Mouse (Mus musculus) myocyte (in vitro differentiated cells): ENCODE measurements around the gene Qsox2. TPM values are rescaled to one million over a fixed set of nuclear protein-coding genes. Genes with fewer than 3 reads are reported as not detected.

ENCODE experiments used
- H3K27me3 ChIP-seq: one replicate; pipeline ENCODE4 v1.6.1; 2011; ENCODE audit not compliant: control insufficient read depth, insufficient read depth, insufficient read length
- H3K36me3 ChIP-seq: one replicate; pipeline ENCODE4 v1.6.1; 2011; ENCODE audit not compliant: control insufficient read depth, insufficient read depth
- H3K4me2 ChIP-seq: one replicate; pipeline ENCODE4 v1.6.1; 2011; ENCODE audit warnings: low read depth, control low read depth
- H3K4me3 ChIP-seq: one replicate; pipeline ENCODE4 v1.5.1; 2011; ENCODE audit warnings: mild to moderate bottlenecking, control low read depth, moderate library complexity
- H3K79me2 ChIP-seq: one replicate; pipeline ENCODE4 v1.6.1; 2011; ENCODE audit not compliant: control insufficient read depth, insufficient read depth
- H3ac ChIP-seq: one replicate; pipeline ENCODE4 v1.6.1; 2011; ENCODE audit not compliant: control insufficient read depth, insufficient read length
- CEBPB ChIP-seq: IDR thresholded peaks from 2 replicates; pipeline ENCODE4 v1.6.1; 2011; ENCODE audit warnings: mild to moderate bottlenecking, moderate library complexity; ENCODE audit not compliant: poor library complexity, insufficient read depth, severe bottlenecking
- E2F4 ChIP-seq: IDR thresholded peaks from one replicate; pipeline ENCODE4 v1.6.1; 2011; ENCODE audit warnings: mild to moderate bottlenecking, control low read depth, moderate library complexity; ENCODE audit not compliant: insufficient read depth
- MAX ChIP-seq: IDR thresholded peaks from one replicate; pipeline ENCODE4 v1.6.1; 2011; ENCODE audit warnings: low read depth, mild to moderate bottlenecking, control low read depth
- MYOD1 ChIP-seq, 3 experiments: IDR thresholded peaks; one replicate each; pipeline ENCODE4 v1.6.1; 2011; ENCODE audit warnings: control low read depth in 2 of 3, low read depth in 2 of 3, mild to moderate bottlenecking in 2 of 3, moderate library complexity in 1 of 3; ENCODE audit not compliant: insufficient read length in 2 of 3, control insufficient read depth in 1 of 3
- MYOG ChIP-seq, 3 experiments: IDR thresholded peaks; one replicate each; pipeline ENCODE4 v1.6.1; 2011; ENCODE audit warnings: control low read depth in 2 of 3, low read depth in 2 of 3, mild to moderate bottlenecking in 2 of 3; ENCODE audit not compliant: insufficient read length in 2 of 3, control insufficient read depth in 1 of 3, insufficient read depth in 1 of 3
- POLR2A ChIP-seq: IDR thresholded peaks from one replicate; pipeline ENCODE4 v1.6.1; 2011; ENCODE audit warnings: low read depth, mild to moderate bottlenecking, control low read depth, moderate library complexity; ENCODE audit not compliant: insufficient read length
- POLR2AphosphoS2 ChIP-seq: IDR thresholded peaks from one replicate; pipeline ENCODE4 v1.6.1; 2011; ENCODE audit warnings: low read depth, control low read depth; ENCODE audit not compliant: insufficient read length
- REST ChIP-seq: IDR thresholded peaks from one replicate; pipeline ENCODE4 v1.6.1; 2011; ENCODE audit warnings: mild to moderate bottlenecking, control low read depth, moderate library complexity; ENCODE audit not compliant: insufficient read depth, insufficient read length
- SRF ChIP-seq: IDR thresholded peaks from one replicate; pipeline ENCODE4 v1.6.1; 2011; ENCODE audit warnings: low read depth; ENCODE audit not compliant: control insufficient read depth, insufficient read length
- TCF12 ChIP-seq: IDR thresholded peaks from one replicate; pipeline ENCODE4 v1.6.1; 2011; ENCODE audit warnings: mild to moderate bottlenecking, control low read depth; ENCODE audit not compliant: poor library complexity, insufficient read depth, severe bottlenecking
- TCF3 ChIP-seq: IDR thresholded peaks from one replicate; pipeline ENCODE4 v1.6.1; 2011; ENCODE audit warnings: low read depth, control low read depth; ENCODE audit not compliant: insufficient read length
- USF1 ChIP-seq: IDR thresholded peaks from one replicate; pipeline ENCODE4 v1.6.1; 2011; ENCODE audit warnings: low read depth, mild to moderate bottlenecking, control low read depth, moderate library complexity
- polyA plus RNA-seq: library from polyadenylated mRNA; unstranded; fragments of >200 nt; fragmentation: generic; extraction: Trizol; gene quantifications from one replicate; pipeline ENCODE4 v1.2.1, GENCODE M21; 2012; ENCODE audit warnings: missing spikeins

Qsox2 gene
- polyA plus RNA-seq, 1 experiment: 13.7 TPM

- no peak overlapping the region for H3ac ChIP-seq
- no peaks in the 10 kb centered on the region for H3K36me3 ChIP-seq
- H3K4me2 ChIP-seq: no peak overlapping the region
- H3K27me3 ChIP-seq: peaks cover 80% of the 10 kb centered on the region
- H3K79me2 ChIP-seq: no peaks in the 10 kb centered on the region
- TF ChIP-seq SRF (no peak), MYOD1 (IDR thresholded peaks at IDR 0.05; ENCODE audit: control insufficient read depth in 1 of 3, insufficient read length in 2 of 3, low read depth in 2 of 3) (no peak), TCF3 (no peak)
- no peak overlapping the region for H3K4me3 ChIP-seq
These were observed 42.6 kb downstream of the Qsox2 start for GRCm38 (mm10) chr2:26194552-26195339.

DNA sequence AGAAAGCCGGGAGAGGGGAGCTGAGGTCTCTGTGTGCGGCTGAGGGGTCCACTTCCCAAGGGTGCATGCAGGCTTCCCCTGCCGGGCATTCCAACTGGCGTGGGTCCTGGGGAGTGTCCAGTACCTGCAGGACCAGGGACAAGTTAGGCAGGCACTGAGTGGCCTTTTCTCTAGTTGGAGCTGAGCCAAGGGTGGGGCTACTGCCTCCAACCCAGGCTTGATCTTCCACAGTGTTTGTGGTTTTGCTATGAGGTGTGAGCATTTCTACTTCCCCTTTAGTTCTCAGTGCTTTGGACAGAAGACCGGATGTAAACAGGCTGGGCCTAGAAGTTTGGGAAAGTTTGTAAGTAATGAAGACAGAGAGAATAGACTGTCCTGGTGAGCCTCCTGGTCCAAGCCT lies 48.8 kb downstream of the Qsox2 start:
- Histone ChIP-seq H3K4me3 (no peak overlapping the region), H3ac (no peak overlapping the region), H3K27me3 (peaks cover 68% of the 10 kb centered on the region), H3K4me2 (no peak overlapping the region), H3K79me2 (no peaks in the 10 kb centered on the region), H3K36me3 (no peaks in the 10 kb centered on the region)
- TF ChIP-seq MYOG (IDR thresholded peaks at IDR 0.05; ENCODE audit: control insufficient read depth in 1 of 3, insufficient read depth in 1 of 3, insufficient read length in 2 of 3, low read depth in 2 of 3) (no peak), MAX (no peak), TCF12 (no peak), POLR2AphosphoS2 (no peak), REST (no peak), USF1 (no peak), POLR2A (no peak), CEBPB (no peak), SRF (no peak), MYOD1 (IDR thresholded peaks at IDR 0.05; ENCODE audit: control insufficient read depth in 1 of 3, insufficient read length in 2 of 3, low read depth in 2 of 3) (no peak), TCF3 (no peak), E2F4 (no peak)

GRCm38 (mm10) chr2:26184352-26184751 lies 53.0 kb downstream of the Qsox2 start:
- TF ChIP-seq MYOD1 (IDR thresholded peaks at IDR 0.05; ENCODE audit: control insufficient read depth in 1 of 3, insufficient read length in 2 of 3, low read depth in 2 of 3): no peak
- H3K27me3 ChIP-seq: peaks cover 66% of the 10 kb centered on the region
- H3K4me2 ChIP-seq: no peak overlapping the region
- H3K79me2 ChIP-seq: no peaks in the 10 kb centered on the region
- no peaks in the 10 kb centered on the region for H3K36me3 ChIP-seq
- no peak overlapping the region for H3ac ChIP-seq
- H3K4me3 ChIP-seq: no peak overlapping the region

GRCm38 (mm10) chr2:26182646-26183045 lies 54.7 kb downstream of the Qsox2 start:
- TF ChIP-seq REST (no peak), TCF3 (no peak), TCF12 (no peak), E2F4 (no peak), POLR2A (no peak), SRF (no peak), USF1 (no peak), POLR2AphosphoS2 (no peak), MYOD1 (IDR thresholded peaks at IDR 0.05; ENCODE audit: control insufficient read depth in 1 of 3, insufficient read length in 2 of 3, low read depth in 2 of 3) (no peak), MAX (no peak), CEBPB (no peak)
- Histone ChIP-seq H3K4me2 (no peak overlapping the region), H3K36me3 (no peaks in the 10 kb centered on the region), H3K4me3 (no peak overlapping the region), H3ac (no peak overlapping the region), H3K79me2 (no peaks in the 10 kb centered on the region), H3K27me3 (peaks cover 76% of the 10 kb centered on the region)

DNA sequence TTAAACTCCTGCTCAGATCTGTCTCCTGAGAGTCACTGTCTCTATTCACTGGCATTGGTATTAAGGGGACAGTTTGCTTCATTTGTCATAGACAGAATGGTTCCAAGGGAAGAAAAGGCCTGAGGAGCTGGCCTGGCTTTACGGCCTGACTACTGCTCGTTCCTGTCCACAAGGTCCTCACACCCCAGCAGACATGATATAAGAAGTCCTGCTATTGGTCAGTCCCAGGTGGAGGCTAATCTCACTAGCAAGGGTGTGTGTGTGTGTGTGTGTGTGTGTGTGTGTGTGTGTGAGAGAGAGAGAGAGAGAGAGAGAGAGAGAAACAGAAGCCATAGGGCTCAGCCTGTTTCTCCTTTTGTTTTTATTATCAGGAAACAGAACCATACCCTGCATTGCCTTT lies 60.1 kb downstream of the Qsox2 start:
- Histone ChIP-seq H3ac (no peak overlapping the region), H3K79me2 (no peaks in the 10 kb centered on the region), H3K4me2 (no peak overlapping the region), H3K36me3 (no peaks in the 10 kb centered on the region), H3K4me3 (no peak overlapping the region), H3K27me3 (peaks cover 79% of the 10 kb centered on the region)
- no peak for TF ChIP-seq E2F4
- no peak for TF ChIP-seq TCF12
- no peak for TF ChIP-seq SRF
- no peak for TF ChIP-seq USF1
- TF ChIP-seq REST: no peak
- no peak for TF ChIP-seq MYOD1 (IDR thresholded peaks at IDR 0.05; ENCODE audit: control insufficient read depth in 1 of 3, insufficient read length in 2 of 3, low read depth in 2 of 3)
- no peak for TF ChIP-seq CEBPB
- no peak for TF ChIP-seq MYOG (IDR thresholded peaks at IDR 0.05; ENCODE audit: control insufficient read depth in 1 of 3, insufficient read depth in 1 of 3, insufficient read length in 2 of 3, low read depth in 2 of 3)
